Mouse (Mus musculus) brain, embryonic 14.5 days (tissue): Measurements from ENCODE around the gene Sept8.

ENCODE experiments used
- CTCF ChIP-seq: fragments of 200-500 bp; IDR thresholded peaks from 2 replicates; pipeline ENCODE4 v1.5.1; 2012; ENCODE audit warnings: inconsistent platforms, mild to moderate bottlenecking, moderate library complexity, borderline replicate concordance; ENCODE audit not compliant: insufficient read depth, insufficient read length; ENCODE audit errors: extremely low read depth
- POLR2A ChIP-seq: fragments of 200-500 bp; IDR thresholded peaks from 2 replicates; pipeline ENCODE4 v1.6.1; 2012; ENCODE audit warnings: mild to moderate bottlenecking, inconsistent platforms, borderline replicate concordance; ENCODE audit not compliant: poor library complexity, insufficient read depth, insufficient read length, severe bottlenecking; ENCODE audit errors: extremely low read depth

- TF ChIP-seq CTCF (no peak), POLR2A (no peak)
Observed at GRCm38 (mm10) chr11:53523545-53524405, 4.7 kb downstream of the Sept8 start.
